Mouse (Mus musculus) ES-Bruce4 (cell line): ENCODE measurements at regions not wholly inside any gene's neighbourhood (a gene's known extent, or its start where the extent isn't known, plus 50 kb on each side); places are given as distances from the start of the nearest gene placed in this dataset.

Source experiments
- H3K27ac ChIP-seq: 2 replicates; pipeline ENCODE4 v1.5.1; 2012; ENCODE audit warnings: low read length, inconsistent platforms; ENCODE audit not compliant: insufficient read depth
- H3K27me3 ChIP-seq: 2 replicates; pipeline ENCODE4 v1.6.1; 2012; ENCODE audit warnings: mild to moderate bottlenecking, low read length, inconsistent platforms; ENCODE audit not compliant: control insufficient read depth, poor library complexity, insufficient read depth, severe bottlenecking
- H3K36me3 ChIP-seq: 2 replicates; pipeline ENCODE4 v1.6.1; 2012; ENCODE audit warnings: inconsistent platforms, mild to moderate bottlenecking, low read length, moderate library complexity; ENCODE audit not compliant: control insufficient read depth, poor library complexity, insufficient read depth, severe bottlenecking
- H3K4me1 ChIP-seq: one replicate; pipeline ENCODE4 v1.8.1; 2011; ENCODE audit warnings: low read length; ENCODE audit not compliant: control insufficient read depth, insufficient read depth
- H3K4me3 ChIP-seq: 2 replicates; pipeline ENCODE4 v1.5.1; 2011; ENCODE audit warnings: low read depth, mild to moderate bottlenecking, low read length
- H3K9ac ChIP-seq: 2 replicates; pipeline ENCODE4 v1.6.1; 2012; ENCODE audit warnings: low read depth, mild to moderate bottlenecking, inconsistent platforms; ENCODE audit not compliant: poor library complexity, severe bottlenecking
- H3K9me3 ChIP-seq: replicated peaks from 2 replicates; pipeline ENCODE4 v1.6.1; 2012; ENCODE audit warnings: mild to moderate bottlenecking, low read length, inconsistent platforms; ENCODE audit not compliant: control insufficient read depth, poor library complexity, insufficient read depth, severe bottlenecking
- CTCF ChIP-seq: IDR thresholded peaks from one replicate; pipeline ENCODE4 v1.8.1; 2011; ENCODE audit warnings: low read depth, low read length
- EP300 ChIP-seq: IDR thresholded peaks from 2 replicates; pipeline ENCODE4 v1.6.1; 2011; ENCODE audit warnings: low read depth, low read length; ENCODE audit not compliant: insufficient read depth
- POLR2A ChIP-seq: IDR thresholded peaks from one replicate; pipeline ENCODE4 v1.8.1; 2011; ENCODE audit warnings: low read length; ENCODE audit not compliant: insufficient read depth

- Histone ChIP-seq H3K9me3 (no peaks in the 10 kb centered on the region), H3K27ac (no peak overlapping the region), H3K27me3 (no peaks in the 10 kb centered on the region), H3K36me3 (no peaks in the 10 kb centered on the region), H3K4me1 (no peaks in the 10 kb centered on the region), H3K9ac (no peak overlapping the region), H3K4me3 (no peak overlapping the region)
- no peak for TF ChIP-seq CTCF
- TF ChIP-seq POLR2A = no peak
- TF ChIP-seq EP300 = no peak
Observed at GRCm38 (mm10) chr2:78436816-78437215, 431.1 kb upstream of the Ube2e3 start.

- H3K9me3 ChIP-seq = no peaks in the 10 kb centered on the region
- no peak overlapping the region for H3K4me3 ChIP-seq
- no peak overlapping the region for H3K27ac ChIP-seq
- no peak for TF ChIP-seq CTCF
- TF ChIP-seq POLR2A = no peak
- no peak overlapping the region for H3K9ac ChIP-seq
- H3K4me1 ChIP-seq = no peaks in the 10 kb centered on the region
- H3K36me3 ChIP-seq = no peaks in the 10 kb centered on the region
- no peaks in the 10 kb centered on the region for H3K27me3 ChIP-seq
Observed at GRCm38 (mm10) chr2:78435071-78435470, 432.9 kb upstream of the Ube2e3 start.

- Histone ChIP-seq H3K27me3 (no peaks in the 10 kb centered on the region), H3K9ac (no peak overlapping the region), H3K9me3 (no peaks in the 10 kb centered on the region), H3K27ac (no peak overlapping the region), H3K36me3 (no peaks in the 10 kb centered on the region), H3K4me1 (no peaks in the 10 kb centered on the region), H3K4me3 (no peak overlapping the region)
- TF ChIP-seq CTCF = no peak
- no peak for TF ChIP-seq POLR2A
- no peak for TF ChIP-seq EP300
Observed at GRCm38 (mm10) chr2:78427659-78428336, 440.1 kb upstream of the Ube2e3 start.

- TF ChIP-seq CTCF (no peak), EP300 (no peak)
- no peak overlapping the region for H3K9ac ChIP-seq
- H3K4me3 ChIP-seq = no peak overlapping the region
- no peaks in the 10 kb centered on the region for H3K36me3 ChIP-seq
- H3K4me1 ChIP-seq = no peaks in the 10 kb centered on the region
- no peaks in the 10 kb centered on the region for H3K27me3 ChIP-seq
- no peak overlapping the region for H3K27ac ChIP-seq
- no peaks in the 10 kb centered on the region for H3K9me3 ChIP-seq
Observed at GRCm38 (mm10) chr2:78418561-78419338, 449.2 kb upstream of the Ube2e3 start.

- Histone ChIP-seq H3K36me3 (no peaks in the 10 kb centered on the region), H3K4me1 (no peaks in the 10 kb centered on the region), H3K27ac (no peak overlapping the region), H3K9me3 (no peaks in the 10 kb centered on the region), H3K27me3 (no peaks in the 10 kb centered on the region), H3K9ac (no peak overlapping the region), H3K4me3 (no peak overlapping the region)
- TF ChIP-seq EP300 = no peak
- TF ChIP-seq POLR2A = no peak
- TF ChIP-seq CTCF = no peak
Observed at GRCm38 (mm10) chr2:78416574-78417109, 451.3 kb upstream of the Ube2e3 start.

GRCm38 (mm10) chr2:78412985-78413384, 454.9 kb upstream of the Ube2e3 start:
- H3K4me3 ChIP-seq = no peak overlapping the region
- H3K9me3 ChIP-seq = no peaks in the 10 kb centered on the region
- no peak overlapping the region for H3K9ac ChIP-seq
- no peak overlapping the region for H3K27ac ChIP-seq
- H3K27me3 ChIP-seq = no peaks in the 10 kb centered on the region
- no peaks in the 10 kb centered on the region for H3K36me3 ChIP-seq
- no peak for TF ChIP-seq CTCF
- TF ChIP-seq EP300 = no peak
- no peak for TF ChIP-seq POLR2A
- H3K4me1 ChIP-seq = no peaks in the 10 kb centered on the region
